Mouse (Mus musculus): ENCODE measurements around the gene Olfr522. TPM values are rescaled to one million over a fixed set of nuclear protein-coding genes. Genes with fewer than 3 reads are reported as not detected.

Gene Olfr522
- polyA plus RNA-seq (2015; fragmentation: Nextera tagmentation; extraction: Ambion mirVana), result not detected in 2 replicates

- Histone ChIP-seq H3K4me1 (no peaks in the 10 kb centered on the region), H3K4me3 (no peak within 1 kb of the TSS), H3K27ac (no peak within 1 kb of the TSS), H3K4me2 (no peak within 1 kb of the TSS), H3K27me3 (no peaks in the 10 kb centered on the region), H3K9ac (no peak within 1 kb of the TSS), H3K36me3 (no peaks in the 10 kb centered on the region), H3K9me3 (no peaks in the 10 kb centered on the region)
- ATAC-seq (ENCODE audit: insufficient number of reproducible peaks, insufficient read depth, low FRiP score, low TSS enrichment, low read depth), result no peak
- WGBS, result 67% methylated on average over 7 of the region's 7 CpGs
Observed at GRCm38 (mm10) chr7:140164664-140165063, at the start of gene Olfr522. Olfr522 (minus strand) TSS chr7:140164764.

DNA sequence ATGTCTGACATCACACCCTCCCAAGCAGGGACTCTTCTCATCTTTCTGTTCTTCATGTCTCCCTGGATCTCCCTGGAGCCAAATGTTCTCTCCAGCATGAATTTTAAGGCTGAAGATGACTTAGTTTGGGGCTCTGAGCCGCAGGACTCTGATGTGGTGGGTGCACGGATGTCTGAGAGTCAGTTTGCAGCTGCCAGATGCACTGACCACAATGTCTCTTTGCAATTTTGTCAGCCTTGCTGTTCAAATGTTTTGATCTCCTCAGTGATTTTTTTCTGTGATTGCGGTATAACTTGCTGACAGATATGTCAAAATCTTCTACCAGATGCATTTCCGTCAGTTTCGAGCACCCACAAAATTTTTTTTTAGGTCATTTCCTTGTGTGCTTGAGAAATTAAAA lies 49.3 kb upstream of the Olfr522 start:
- H3K27ac ChIP-seq, result no peak overlapping the region
- no peaks in the 10 kb centered on the region for H3K27me3 ChIP-seq
- H3K4me3 ChIP-seq, result no peak overlapping the region
- H3K36me3 ChIP-seq, result no peaks in the 10 kb centered on the region
- H3K9me3 ChIP-seq, result no peaks in the 10 kb centered on the region
- ATAC-seq (ENCODE audit: insufficient number of reproducible peaks, insufficient read depth, low FRiP score, low TSS enrichment, low read depth), result no peak
- H3K4me2 ChIP-seq, result no peak overlapping the region
- no peak overlapping the region for H3K9ac ChIP-seq
- WGBS, result 67% methylated on average over 5 of the region's 5 CpGs
- no peaks in the 10 kb centered on the region for H3K4me1 ChIP-seq

DNA sequence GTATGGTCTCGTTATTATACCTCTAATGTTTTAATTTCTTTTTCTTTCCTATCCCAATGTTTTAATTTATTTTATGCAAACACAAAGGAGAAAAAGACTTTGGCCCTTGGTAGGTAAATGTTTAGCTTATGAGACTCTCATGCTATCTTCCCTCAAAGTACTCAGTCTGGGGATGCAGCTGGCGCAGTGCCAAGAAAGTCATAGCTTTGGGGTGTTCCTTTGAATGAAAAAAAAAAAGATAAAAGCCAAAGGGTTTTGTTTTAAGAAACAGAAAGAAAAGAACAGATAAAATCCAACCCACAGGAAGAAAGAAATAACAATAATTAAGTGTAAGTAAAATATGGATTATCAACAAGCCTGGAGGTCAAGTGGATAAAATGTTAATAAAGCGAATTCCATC lies 44.1 kb upstream of the Olfr522 start:
- H3K9me3 ChIP-seq, result no peaks in the 10 kb centered on the region
- H3K36me3 ChIP-seq, result no peaks in the 10 kb centered on the region
- H3K27me3 ChIP-seq, result no peaks in the 10 kb centered on the region
- no peak overlapping the region for H3K4me2 ChIP-seq
- no peak overlapping the region for H3K4me3 ChIP-seq
- WGBS, result 77% methylated on average over 3 of the region's 3 CpGs
- H3K4me1 ChIP-seq, result no peaks in the 10 kb centered on the region
- H3K27ac ChIP-seq, result no peak overlapping the region
- no peak for ATAC-seq (ENCODE audit: insufficient number of reproducible peaks, insufficient read depth, low FRiP score, low TSS enrichment, low read depth)
- no peak overlapping the region for H3K9ac ChIP-seq

GRCm38 (mm10) chr7:140208153-140208552 lies 43.6 kb upstream of the Olfr522 start:
- ATAC-seq (ENCODE audit: insufficient number of reproducible peaks, insufficient read depth, low FRiP score, low TSS enrichment, low read depth), result no peak
- Histone ChIP-seq H3K27ac (no peak overlapping the region), H3K27me3 (no peaks in the 10 kb centered on the region), H3K4me1 (no peaks in the 10 kb centered on the region), H3K9ac (no peak overlapping the region), H3K36me3 (no peaks in the 10 kb centered on the region), H3K4me3 (no peak overlapping the region), H3K4me2 (no peak overlapping the region), H3K9me3 (no peaks in the 10 kb centered on the region)
- 73% methylated on average over 8 of the region's 8 CpGs for WGBS

GRCm38 (mm10) chr7:140206904-140207303 lies 42.3 kb upstream of the Olfr522 start:
- Histone ChIP-seq H3K4me3 (no peak overlapping the region), H3K4me1 (no peaks in the 10 kb centered on the region), H3K4me2 (no peak overlapping the region), H3K27me3 (no peaks in the 10 kb centered on the region), H3K36me3 (no peaks in the 10 kb centered on the region), H3K27ac (no peak overlapping the region), H3K9me3 (no peaks in the 10 kb centered on the region), H3K9ac (no peak overlapping the region)
- WGBS, result 80% methylated on average over 3 of the region's 3 CpGs
- no peak for ATAC-seq (ENCODE audit: insufficient number of reproducible peaks, insufficient read depth, low FRiP score, low TSS enrichment, low read depth)

DNA sequence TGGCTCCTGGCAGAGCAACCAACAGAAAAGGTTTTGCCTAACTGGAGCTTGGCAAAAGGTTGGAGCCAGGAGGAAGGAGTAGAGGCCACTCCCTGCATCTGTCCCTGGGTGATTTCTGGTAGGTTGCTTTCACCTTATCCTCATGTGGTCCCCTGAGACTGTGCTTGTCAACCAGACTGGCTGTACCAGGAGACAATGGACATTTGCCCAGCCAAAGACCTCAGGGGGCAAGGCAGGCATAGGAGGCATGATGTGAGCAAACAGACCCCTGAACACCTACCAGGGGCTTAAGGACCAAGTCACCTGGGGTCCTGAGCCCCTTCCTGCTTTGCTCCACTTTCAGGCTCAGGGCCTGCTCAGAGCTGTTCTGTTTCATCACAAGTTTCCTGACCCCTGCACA lies 41.3 kb upstream of the Olfr522 start, which contains the start of gene Olfr524:
TSS of gene Olfr524 (minus strand) at position 101 of the 400 bp plus-strand sequence.
- Histone ChIP-seq H3K9ac (no peak within 1 kb of the TSS), H3K36me3 (no peaks in the 10 kb centered on the region), H3K4me3 (no peak within 1 kb of the TSS), H3K4me2 (no peak within 1 kb of the TSS), H3K27ac (no peak within 1 kb of the TSS), H3K9me3 (no peaks in the 10 kb centered on the region), H3K27me3 (no peaks in the 10 kb centered on the region), H3K4me1 (no peaks in the 10 kb centered on the region)
- no peak for ATAC-seq (ENCODE audit: insufficient number of reproducible peaks, insufficient read depth, low FRiP score, low TSS enrichment, low read depth)

GRCm38 (mm10) chr7:140201090-140201489 lies 36.5 kb upstream of the Olfr522 start:
- 88% methylated on average over 4 of the region's 4 CpGs for WGBS
- H3K4me3 ChIP-seq, result no peak overlapping the region
- no peak overlapping the region for H3K4me2 ChIP-seq
- H3K9me3 ChIP-seq, result no peaks in the 10 kb centered on the region
- H3K9ac ChIP-seq, result no peak overlapping the region
- H3K27me3 ChIP-seq, result no peaks in the 10 kb centered on the region
- ATAC-seq (ENCODE audit: insufficient number of reproducible peaks, insufficient read depth, low FRiP score, low TSS enrichment, low read depth), result no peak
- H3K27ac ChIP-seq, result no peak overlapping the region
- H3K36me3 ChIP-seq, result no peaks in the 10 kb centered on the region
- H3K4me1 ChIP-seq, result no peaks in the 10 kb centered on the region

- Histone ChIP-seq H3K27me3 (no peaks in the 10 kb centered on the region), H3K36me3 (no peaks in the 10 kb centered on the region)
- WGBS, result 72% methylated on average over 8 of the region's 8 CpGs
Observed at GRCm38 (mm10) chr7:140196002-140196401, 31.4 kb upstream of the Olfr522 start.

DNA sequence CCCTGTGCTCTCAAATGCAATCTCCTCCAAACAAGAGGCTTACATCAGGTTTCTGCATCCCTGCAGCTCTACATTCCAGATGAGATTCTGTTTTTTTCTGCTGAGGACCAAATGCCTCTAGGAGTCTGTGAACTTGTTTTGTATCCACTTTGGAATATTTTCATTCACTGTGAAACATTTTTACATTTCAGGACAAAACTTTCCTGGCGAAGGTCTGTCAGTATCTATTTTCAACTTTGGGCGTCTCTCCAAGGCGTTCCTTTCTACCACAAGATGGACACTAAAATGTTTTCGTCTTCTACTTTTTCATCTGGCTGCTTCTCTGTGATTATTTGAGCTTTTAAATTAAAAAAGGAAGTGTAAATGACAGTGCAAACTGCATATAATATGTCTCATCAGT lies 29.5 kb upstream of the Olfr522 start:
- no peak for ATAC-seq (ENCODE audit: insufficient number of reproducible peaks, insufficient read depth, low FRiP score, low TSS enrichment, low read depth)
- Histone ChIP-seq H3K4me3 (no peak overlapping the region), H3K9me3 (no peaks in the 10 kb centered on the region), H3K4me1 (no peaks in the 10 kb centered on the region), H3K27ac (no peak overlapping the region), H3K4me2 (no peak overlapping the region), H3K36me3 (no peaks in the 10 kb centered on the region), H3K9ac (no peak overlapping the region), H3K27me3 (no peaks in the 10 kb centered on the region)
- WGBS, result 83% methylated on average over 4 of the region's 4 CpGs

More at GRCm38 (mm10) chr7:140196002-140196401, 31.4 kb upstream of the Olfr522 start:
- H3K9me3 ChIP-seq, result no peaks in the 10 kb centered on the region
- ATAC-seq (ENCODE audit: insufficient number of reproducible peaks, insufficient read depth, low FRiP score, low TSS enrichment, low read depth), result no peak
- H3K27ac ChIP-seq, result no peak overlapping the region
- H3K4me3 ChIP-seq, result no peak overlapping the region
- no peaks in the 10 kb centered on the region for H3K4me1 ChIP-seq
- no peak overlapping the region for H3K9ac ChIP-seq
- H3K4me2 ChIP-seq, result no peak overlapping the region

GRCm38 (mm10) chr7:140192851-140193250 lies 28.3 kb upstream of the Olfr522 start:
- H3K4me1 ChIP-seq, result no peaks in the 10 kb centered on the region
- no peak overlapping the region for H3K4me2 ChIP-seq
- H3K27ac ChIP-seq, result no peak overlapping the region
- no peaks in the 10 kb centered on the region for H3K9me3 ChIP-seq
- no peaks in the 10 kb centered on the region for H3K36me3 ChIP-seq
- no peaks in the 10 kb centered on the region for H3K27me3 ChIP-seq
- H3K9ac ChIP-seq, result no peak overlapping the region
- no peak overlapping the region for H3K4me3 ChIP-seq
- WGBS, result 79% methylated on average over 2 of the region's 2 CpGs
- ATAC-seq (ENCODE audit: insufficient number of reproducible peaks, insufficient read depth, low FRiP score, low TSS enrichment, low read depth), result no peak

- Histone ChIP-seq H3K4me2 (no peak overlapping the region), H3K9ac (no peak overlapping the region), H3K4me3 (no peak overlapping the region), H3K4me1 (no peaks in the 10 kb centered on the region), H3K9me3 (no peaks in the 10 kb centered on the region), H3K36me3 (no peaks in the 10 kb centered on the region), H3K27ac (no peak overlapping the region), H3K27me3 (no peaks in the 10 kb centered on the region)
- no peak for ATAC-seq (ENCODE audit: insufficient number of reproducible peaks, insufficient read depth, low FRiP score, low TSS enrichment, low read depth)
- WGBS, result 64% methylated on average over 2 of the region's 2 CpGs
Observed at GRCm38 (mm10) chr7:140192445-140192844, 27.9 kb upstream of the Olfr522 start.

DNA sequence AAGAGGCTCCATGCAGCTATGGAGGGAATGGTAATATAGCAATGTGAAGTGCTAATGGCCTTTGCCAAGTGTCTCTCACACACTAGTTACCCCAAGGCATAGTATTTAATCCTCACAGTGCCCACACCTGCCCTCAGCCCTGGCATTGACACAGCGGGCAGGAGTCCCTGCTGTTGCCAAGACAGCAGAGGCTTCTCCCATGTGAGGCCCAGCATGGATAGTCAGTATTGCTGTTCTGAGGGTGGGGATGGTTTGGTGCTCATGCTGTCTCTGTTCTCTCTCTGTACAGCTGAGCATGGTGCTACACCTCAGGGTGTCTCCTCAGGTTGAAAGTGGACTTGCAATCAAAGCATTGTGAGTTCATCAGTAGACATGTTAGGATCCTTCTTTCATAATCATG lies 25.9 kb upstream of the Olfr522 start:
- Histone ChIP-seq H3K27ac (no peak overlapping the region), H3K4me1 (no peaks in the 10 kb centered on the region), H3K9ac (no peak overlapping the region), H3K4me2 (no peak overlapping the region), H3K27me3 (no peaks in the 10 kb centered on the region), H3K9me3 (no peaks in the 10 kb centered on the region), H3K4me3 (no peak overlapping the region), H3K36me3 (no peaks in the 10 kb centered on the region)
- ATAC-seq (ENCODE audit: insufficient number of reproducible peaks, insufficient read depth, low FRiP score, low TSS enrichment, low read depth), result no peak
- WGBS, result 81% methylated on average over 1 of the region's 1 CpGs
